Mouse (Mus musculus) CD4-positive, CD25-positive, alpha-beta regulatory T cell, adult 4 months (primary cell): Measurements from ENCODE around the gene 1700020N01Rik. TPM values are rescaled to one million over a fixed set of nuclear protein-coding genes. Genes with fewer than 3 reads are reported as not detected.

ENCODE experiments used
- polyA plus RNA-seq, 2 experiments: library from polyadenylated mRNA; unstranded; fragments of 100-300 nt; shearing (Covaris generic); gene quantifications; one replicate each; pipeline ENCODE4 v1.2.1; 2017

Gene 1700020N01Rik
- polyA plus RNA-seq, 2 experiments from 2014 or later: not detected

Other genes starting within 250 kb of the 1700020N01Rik start
- gene Aldh8a1, start 215.9 kb upstream of the 1700020N01Rik start, polyA plus RNA-seq: not detected